Mouse (Mus musculus) kidney, postnatal 0 days (tissue): ENCODE data around the gene Rnf150. TPM values are rescaled to one million over a fixed set of nuclear protein-coding genes. Genes with fewer than 3 reads are reported as not detected.

Experiments used
- ATAC-seq: fragments of 200-750 bp; cut with Nextera tagmentation; replicated peaks from 2 replicates; pipeline ENCODE4 v1.8.0; 2017; ENCODE audit warnings: low read depth, moderate number of reproducible peaks, moderate TSS enrichment, moderate library complexity; ENCODE audit not compliant: low FRiP score
- DNase-seq: peaks from one replicate; pipeline ENCODE4 v3.0.0-alpha.2; 2016; ENCODE audit warnings: low spot score
- H3K27ac ChIP-seq: fragments of 300-500 bp; sonication (generic); 2 replicates; pipeline ENCODE4 v1.5.1; 2014; ENCODE audit warnings: mild to moderate bottlenecking
- H3K27me3 ChIP-seq: fragments of 300-500 bp; sonication (generic); 2 replicates; pipeline ENCODE4 v1.6.1; 2014; ENCODE audit warnings: low read length, mixed read lengths; ENCODE audit not compliant: insufficient read depth
- H3K36me3 ChIP-seq: fragments of 300-500 bp; sonication (generic); 2 replicates; pipeline ENCODE4 v1.6.1; 2014; ENCODE audit warnings: low read length, mixed read lengths; ENCODE audit not compliant: insufficient read depth
- H3K4me1 ChIP-seq: fragments of 300-500 bp; sonication (generic); replicated peaks from 2 replicates; pipeline ENCODE4 v1.6.1; 2014; ENCODE audit warnings: antibody characterized with exemption, low read length, mixed read lengths; ENCODE audit not compliant: insufficient read depth
- H3K4me2 ChIP-seq: fragments of 300-500 bp; sonication (generic); 2 replicates; pipeline ENCODE4 v1.6.1; 2014; ENCODE audit warnings: mild to moderate bottlenecking, low read length, moderate library complexity, mixed read lengths
- H3K4me3 ChIP-seq: fragments of 300-500 bp; sonication (generic); replicated peaks from 2 replicates; pipeline ENCODE4 v1.5.1; 2014; ENCODE audit warnings: low read depth, low read length
- H3K9ac ChIP-seq: fragments of 300-500 bp; sonication (generic); 2 replicates; pipeline ENCODE4 v1.6.1; 2014; ENCODE audit warnings: low read depth, low read length
- H3K9me3 ChIP-seq: fragments of 300-500 bp; sonication (generic); replicated peaks from 2 replicates; pipeline ENCODE4 v1.6.1; 2016; ENCODE audit warnings: low read length, inconsistent platforms, mixed read lengths
- CTCF ChIP-seq: IDR thresholded peaks from 2 replicates; pipeline ENCODE4 v1.5.1; 2016; ENCODE audit warnings: antibody characterized with exemption, low read depth, mild to moderate bottlenecking, moderate library complexity
- WGBS: fragments of 180-500 bp; shearing (Covaris S2); extraction: QIAGEN DNeasy Blood & Tissue Kit; methylation state at CpG from one replicate; pipeline ENCODE4 v1.1.7; 2014; 5-methylcytosine and 5-hydroxymethylcytosine counted together
- polyA plus RNA-seq: library from polyadenylated mRNA; unstranded; fragments of >200 nt; fragmentation: Nextera tagmentation; extraction: Ambion mirVana; gene quantifications from 2 replicates; pipeline ENCODE4 v1.2.1, GENCODE M21; 2015

Gene Rnf150
- polyA plus RNA-seq, 1 experiment from 2014 or later = 1.3 TPM

GRCm38 (mm10) chr8:83058951-83059350, 195.8 kb downstream of the Rnf150 start:
- Histone ChIP-seq H3K36me3 (no peaks in the 10 kb centered on the region), H3K4me3 (no peak overlapping the region), H3K27ac (no peak overlapping the region), H3K9me3 (no peaks in the 10 kb centered on the region), H3K27me3 (no peaks in the 10 kb centered on the region), H3K4me1 (no peaks in the 10 kb centered on the region; the same call in 1 of the 2 replicates), H3K4me2 (no peak overlapping the region), H3K9ac (no peak overlapping the region)
- no peak for TF ChIP-seq CTCF
- WGBS = 56% methylated on average over 8 of the region's 8 CpGs
- DNase-seq (no peak), ATAC-seq (no peak)

GRCm38 (mm10) chr8:83060076-83060475, 196.9 kb downstream of the Rnf150 start:
- Histone ChIP-seq H3K4me1 (no peaks in the 10 kb centered on the region; the same call in 1 of the 2 replicates), H3K27me3 (no peaks in the 10 kb centered on the region), H3K4me2 (no peak overlapping the region), H3K4me3 (no peak overlapping the region), H3K9ac (no peak overlapping the region), H3K27ac (no peak overlapping the region), H3K36me3 (no peaks in the 10 kb centered on the region), H3K9me3 (no peaks in the 10 kb centered on the region)
- WGBS = 96% methylated on average over 2 of the region's 2 CpGs
- no peak for ATAC-seq
- no peak for DNase-seq
- TF ChIP-seq CTCF = no peak

GRCm38 (mm10) chr8:83061257-83061656, 198.1 kb downstream of the Rnf150 start:
- Histone ChIP-seq H3K9ac (no peak overlapping the region), H3K27me3 (no peaks in the 10 kb centered on the region), H3K4me2 (no peak overlapping the region), H3K4me1 (no peaks in the 10 kb centered on the region; the same call in 1 of the 2 replicates), H3K4me3 (no peak overlapping the region), H3K9me3 (no peaks in the 10 kb centered on the region), H3K27ac (no peak overlapping the region), H3K36me3 (no peaks in the 10 kb centered on the region)
- WGBS = 81% methylated on average over 5 of the region's 5 CpGs
- DNase-seq (no peak), ATAC-seq (no peak)
- no peak for TF ChIP-seq CTCF

GRCm38 (mm10) chr8:83061873-83062272, 198.7 kb downstream of the Rnf150 start:
- Histone ChIP-seq H3K9me3 (no peaks in the 10 kb centered on the region), H3K4me3 (no peak overlapping the region), H3K27ac (no peak overlapping the region), H3K4me1 (no peaks in the 10 kb centered on the region; the same call in 1 of the 2 replicates), H3K9ac (no peak overlapping the region), H3K36me3 (no peaks in the 10 kb centered on the region), H3K4me2 (no peak overlapping the region), H3K27me3 (no peaks in the 10 kb centered on the region)
- TF ChIP-seq CTCF = no peak
- ATAC-seq = no peak
- no peak for DNase-seq
- WGBS = 71% methylated on average over 3 of the region's 3 CpGs

- ATAC-seq (no peak), DNase-seq (no peak)
- TF ChIP-seq CTCF = no peak
- H3K27ac ChIP-seq = no peak overlapping the region
- whole genome bisulfite sequencing = 85% methylated on average over 5 of the region's 5 CpGs
- H3K4me3 ChIP-seq = no peak overlapping the region
- H3K9me3 ChIP-seq = no peaks in the 10 kb centered on the region
- no peak overlapping the region for H3K4me2 ChIP-seq
- no peak overlapping the region for H3K9ac ChIP-seq
- H3K36me3 ChIP-seq = no peaks in the 10 kb centered on the region
- H3K27me3 ChIP-seq = no peaks in the 10 kb centered on the region
- no peaks in the 10 kb centered on the region; the same call in 1 of the 2 replicates for H3K4me1 ChIP-seq
Measured at GRCm38 (mm10) chr8:83062276-83062675, 199.1 kb downstream of the Rnf150 start.

- Histone ChIP-seq H3K27ac (no peak overlapping the region), H3K27me3 (no peaks in the 10 kb centered on the region), H3K4me2 (no peak overlapping the region), H3K4me3 (no peak overlapping the region), H3K9me3 (no peaks in the 10 kb centered on the region), H3K36me3 (no peaks in the 10 kb centered on the region), H3K4me1 (no peaks in the 10 kb centered on the region), H3K9ac (no peak overlapping the region)
- 71% methylated on average over 6 of the region's 6 CpGs for WGBS
- DNase-seq = peak; percentile 17
- no peak for TF ChIP-seq CTCF
- no peak for ATAC-seq
Measured at GRCm38 (mm10) chr8:83064096-83064495, 200.9 kb downstream of the Rnf150 start.

- Histone ChIP-seq H3K27me3 (no peaks in the 10 kb centered on the region), H3K4me3 (no peak overlapping the region), H3K27ac (no peak overlapping the region), H3K4me1 (no peaks in the 10 kb centered on the region), H3K36me3 (no peaks in the 10 kb centered on the region), H3K4me2 (no peak overlapping the region), H3K9ac (no peak overlapping the region), H3K9me3 (no peaks in the 10 kb centered on the region)
- no peak for DNase-seq
- no peak for ATAC-seq
- TF ChIP-seq CTCF = no peak
- WGBS = 77% methylated on average over 6 of the region's 6 CpGs
Measured at GRCm38 (mm10) chr8:83066076-83066475, 202.9 kb downstream of the Rnf150 start.
